Mouse (Mus musculus) liver, embryonic 16.5 days (tissue): Measurements from ENCODE around the gene Muc1. TPM values are rescaled to one million over a fixed set of nuclear protein-coding genes. Genes with fewer than 3 reads are reported as not detected.

Experiments
- ATAC-seq: fragments of 200-750 bp; cut with Nextera tagmentation; 2 replicates; pipeline ENCODE4 v1.8.0; 2017; ENCODE audit warnings: low read depth, mild to moderate bottlenecking, moderate number of reproducible peaks, moderate library complexity
- H3K27ac ChIP-seq: fragments of 300-500 bp; sonication (generic); 2 replicates; pipeline ENCODE4 v1.5.1; 2014; ENCODE audit warnings: mild to moderate bottlenecking, low read length
- H3K27me3 ChIP-seq: fragments of 300-500 bp; sonication (generic); 2 replicates; pipeline ENCODE4 v1.6.1; 2014; ENCODE audit warnings: low read depth, low read length, mixed read lengths; ENCODE audit not compliant: control insufficient read depth, insufficient read depth
- H3K36me3 ChIP-seq: fragments of 300-500 bp; sonication (generic); 2 replicates; pipeline ENCODE4 v1.6.1; 2014; ENCODE audit warnings: mild to moderate bottlenecking; ENCODE audit not compliant: control insufficient read depth, insufficient read depth
- H3K4me1 ChIP-seq: fragments of 300-500 bp; sonication (generic); 2 replicates; pipeline ENCODE4 v1.6.1; 2014; ENCODE audit warnings: low read depth, low read length, mixed read lengths; ENCODE audit not compliant: control insufficient read depth
- H3K4me2 ChIP-seq: fragments of 300-500 bp; sonication (generic); 2 replicates; pipeline ENCODE4 v1.6.1; 2014; ENCODE audit warnings: low read depth, low read length, mixed read lengths
- H3K4me3 ChIP-seq: fragments of 300-500 bp; sonication (generic); 2 replicates; pipeline ENCODE4 v1.5.1; 2014; ENCODE audit warnings: low read depth, mild to moderate bottlenecking, low read length
- H3K9ac ChIP-seq: fragments of 300-500 bp; sonication (generic); 2 replicates; pipeline ENCODE4 v1.6.1; 2014; ENCODE audit warnings: low read depth, low read length
- H3K9me3 ChIP-seq: fragments of 300-500 bp; sonication (generic); replicated peaks from 2 replicates; pipeline ENCODE4 v1.6.1; 2016; ENCODE audit warnings: low read length; ENCODE audit not compliant: control insufficient read depth
- WGBS: fragments of 180-500 bp; shearing (Covaris S2); extraction: QIAGEN DNeasy Blood & Tissue Kit; methylation state at CpG from one replicate; pipeline ENCODE4 v1.1.7; 2014; ENCODE audit not compliant: insufficient replicate concordance; 5-methylcytosine and 5-hydroxymethylcytosine counted together
- polyA plus RNA-seq: library from polyadenylated mRNA; unstranded; fragments of >200 nt; fragmentation: Nextera tagmentation; extraction: Ambion mirVana; gene quantifications from 2 replicates; pipeline ENCODE4 v1.2.1, GENCODE M21; 2015

Muc1 gene
- polyA plus RNA-seq, 1 experiment from 2014 or later: 1.0 TPM

DNA sequence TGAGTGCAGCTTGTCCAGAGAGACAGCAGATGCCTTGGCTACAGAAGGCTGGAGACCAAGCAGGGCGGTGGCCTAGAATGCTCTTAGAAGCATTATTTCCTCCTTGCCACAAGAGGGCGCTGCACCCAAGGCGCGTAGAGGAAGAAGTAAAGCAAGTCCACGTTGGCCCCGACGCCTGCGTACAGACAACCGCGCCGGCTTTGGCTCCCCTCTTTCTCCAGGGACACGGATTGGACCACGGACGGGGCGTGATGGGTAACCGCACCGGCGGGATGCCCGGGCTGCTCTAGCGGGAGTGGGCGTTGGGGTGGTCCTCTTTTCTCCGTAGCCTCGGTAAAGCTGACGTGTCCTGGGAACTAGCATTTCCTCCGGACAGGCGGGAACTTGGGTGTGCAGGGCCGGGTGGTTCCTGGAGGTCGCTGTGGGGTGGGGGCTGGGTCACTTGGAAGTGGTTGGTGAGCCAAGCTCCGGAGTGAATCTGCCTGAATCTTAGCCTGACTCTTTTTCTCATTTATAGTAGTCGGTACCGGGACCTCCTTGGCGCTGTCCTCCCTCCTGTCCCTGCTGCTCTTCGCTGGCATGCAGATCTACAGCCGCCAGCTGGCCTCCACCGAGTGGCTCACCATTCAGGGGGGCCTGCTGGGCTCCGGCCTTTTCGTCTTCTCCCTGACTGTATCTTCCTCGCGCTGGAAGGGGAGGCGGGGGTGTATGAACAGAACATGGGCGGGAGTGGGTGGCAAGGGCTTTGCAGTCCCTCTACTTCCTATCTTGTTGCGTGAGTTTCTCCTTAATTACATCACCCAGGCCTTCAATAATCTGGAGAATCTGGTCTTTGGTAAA lies 17.6 kb downstream of the Muc1 start, which contains the start of gene Trim46:
Gene Trim46 (minus strand): TSS at position 49 of the 840 bp plus-strand sequence.
- Histone ChIP-seq H3K4me1 (peaks cover 33% of the 10 kb centered on the region), H3K4me3 (peak within 1 kb of the TSS; percentile 68), H3K27ac (peak within 1 kb of the TSS; percentile 41; the same call in 1 of the 2 replicates), H3K36me3 (no peaks in the 10 kb centered on the region), H3K27me3 (peaks cover 20% of the 10 kb centered on the region), H3K9ac (peak within 1 kb of the TSS; percentile 68), H3K9me3 (no peaks in the 10 kb centered on the region), H3K4me2 (peak within 1 kb of the TSS; percentile 88)
- under 1% methylated on average over 42 of the region's 42 CpGs for WGBS
- peak; percentile 57 for ATAC-seq

DNA sequence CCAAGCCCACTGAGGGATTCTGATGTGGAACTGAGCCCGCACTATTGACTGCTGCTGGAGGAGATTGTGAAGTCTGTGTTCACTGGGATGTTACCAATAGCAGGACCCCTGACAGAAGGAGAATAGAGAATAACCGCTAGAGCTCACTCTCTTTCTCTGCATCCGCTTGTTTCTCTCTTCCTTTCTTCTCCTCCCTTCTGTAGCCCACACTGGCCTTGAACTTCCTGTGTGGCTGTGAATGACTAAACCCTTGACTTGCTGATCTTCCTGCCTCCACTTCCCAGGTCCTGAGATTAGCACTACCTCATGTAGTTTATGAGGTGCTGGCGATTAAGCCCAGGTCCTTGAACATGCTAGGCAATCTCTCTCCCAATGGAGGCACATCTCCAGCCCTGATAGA lies 18.6 kb downstream of the Muc1 start:
- no peaks in the 10 kb centered on the region for H3K9me3 ChIP-seq
- peaks cover 35% of the 10 kb centered on the region for H3K4me1 ChIP-seq
- 70% methylated on average over 4 of the region's 4 CpGs for WGBS
- H3K4me3 ChIP-seq: no peak overlapping the region; the same call in 1 of the 2 replicates
- H3K36me3 ChIP-seq: no peaks in the 10 kb centered on the region
- H3K9ac ChIP-seq: no peak overlapping the region
- H3K27me3 ChIP-seq: peaks cover 25% of the 10 kb centered on the region
- ATAC-seq: no peak
- peak overlapping the region; percentile 88 for H3K4me2 ChIP-seq
- H3K27ac ChIP-seq: no peak overlapping the region

DNA sequence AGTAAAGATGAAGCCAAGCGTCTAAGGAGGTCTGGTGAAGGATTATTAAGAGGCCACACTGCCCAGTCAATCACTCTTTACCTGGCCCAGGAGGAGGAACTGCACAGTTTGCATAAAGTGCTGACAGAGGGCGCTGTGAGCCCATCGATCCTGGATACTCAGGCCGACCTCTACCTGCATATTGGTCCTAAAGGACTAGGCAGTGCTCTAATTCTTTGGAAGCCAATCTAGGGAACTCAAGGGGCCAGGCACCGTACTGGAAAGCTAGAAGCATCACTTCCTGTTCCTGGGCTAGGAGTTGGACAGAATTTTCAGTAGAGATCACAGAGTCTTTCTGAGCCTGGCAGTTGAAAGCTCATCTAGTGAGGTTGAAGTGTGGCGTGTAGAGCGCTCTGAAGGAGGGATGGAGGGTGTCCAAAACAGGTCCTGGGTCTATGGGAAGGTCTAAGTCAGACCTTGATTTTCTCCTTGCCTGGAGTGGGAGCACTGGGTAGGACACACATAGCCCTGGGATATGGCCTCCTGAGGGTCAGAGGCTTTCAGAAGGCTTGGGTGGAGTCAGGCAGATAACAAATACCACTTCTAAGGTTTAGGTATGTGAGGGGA lies 21.7 kb downstream of the Muc1 start:
- H3K36me3 ChIP-seq: no peaks in the 10 kb centered on the region
- WGBS: 15% methylated on average over 7 of the region's 7 CpGs
- no peak overlapping the region for H3K4me2 ChIP-seq
- H3K9ac ChIP-seq: no peak overlapping the region
- no peak overlapping the region for H3K4me3 ChIP-seq
- H3K27me3 ChIP-seq: peaks cover 8% of the 10 kb centered on the region
- no peak overlapping the region for H3K27ac ChIP-seq
- no peaks in the 10 kb centered on the region for H3K9me3 ChIP-seq
- H3K4me1 ChIP-seq: peaks cover 23% of the 10 kb centered on the region
- ATAC-seq: no peak

DNA sequence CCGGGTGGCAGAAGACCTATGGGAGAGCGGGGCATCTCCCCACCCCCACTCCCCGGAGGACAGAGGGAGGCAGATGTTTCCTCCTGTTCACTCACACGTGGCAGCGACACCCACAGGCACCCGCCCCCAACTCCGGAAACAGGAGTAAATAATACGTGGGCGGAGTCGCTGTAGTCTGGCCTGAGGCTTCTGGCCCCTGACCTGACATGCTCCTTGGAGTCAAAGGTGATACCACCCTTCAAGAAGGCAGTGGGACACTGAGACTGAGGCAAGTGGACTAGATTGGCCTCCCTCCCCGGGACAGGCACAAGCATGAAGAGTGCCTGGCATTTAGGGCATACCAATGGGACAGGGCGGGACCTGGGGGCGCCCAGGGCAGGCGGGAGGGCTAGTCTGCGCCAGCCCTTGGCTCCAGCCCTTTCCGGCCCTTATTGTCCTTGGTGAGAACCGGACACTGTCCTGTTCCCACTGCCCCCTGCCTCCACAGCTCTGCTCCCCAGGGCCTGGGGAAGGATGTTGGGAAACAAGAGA lies 22.6 kb downstream of the Muc1 start:
- H3K27me3 ChIP-seq: peaks cover 6% of the 10 kb centered on the region
- no peaks in the 10 kb centered on the region for H3K9me3 ChIP-seq
- H3K4me3 ChIP-seq: no peak overlapping the region
- H3K36me3 ChIP-seq: no peaks in the 10 kb centered on the region
- H3K9ac ChIP-seq: no peak overlapping the region
- WGBS: 3% methylated on average over 17 of the region's 17 CpGs
- H3K27ac ChIP-seq: no peak overlapping the region
- peak overlapping the region; percentile 32; the same call in 1 of the 2 replicates for H3K4me2 ChIP-seq
- peaks cover 17% of the 10 kb centered on the region for H3K4me1 ChIP-seq
- peak; percentile 60 for ATAC-seq

DNA sequence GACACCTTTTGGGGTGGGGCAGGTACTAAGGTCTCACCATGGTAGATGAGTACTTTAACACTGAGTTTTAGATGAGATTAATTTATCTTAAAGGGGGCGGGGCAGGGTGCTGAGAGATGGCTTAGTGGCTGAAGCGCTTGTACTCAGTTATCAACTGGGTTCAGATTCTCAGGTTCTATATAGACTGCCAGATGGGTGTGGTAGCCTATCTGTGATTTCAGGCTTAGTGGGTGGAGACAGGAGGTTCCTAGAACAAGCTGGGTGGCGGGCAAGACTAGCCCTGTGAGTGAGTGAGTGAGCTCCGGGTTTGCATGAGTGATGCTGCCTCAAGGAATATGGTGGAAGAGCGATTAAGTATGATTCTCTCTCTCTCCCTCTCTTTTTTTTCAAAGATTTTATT lies 26.1 kb downstream of the Muc1 start:
- Histone ChIP-seq H3K27me3 (peaks cover 8% of the 10 kb centered on the region), H3K4me2 (no peak overlapping the region), H3K4me1 (peaks cover 12% of the 10 kb centered on the region), H3K9ac (no peak overlapping the region), H3K9me3 (no peaks in the 10 kb centered on the region), H3K36me3 (no peaks in the 10 kb centered on the region), H3K27ac (no peak overlapping the region), H3K4me3 (no peak overlapping the region)
- no peak for ATAC-seq
- WGBS: 46% methylated on average over 5 of the region's 5 CpGs

DNA sequence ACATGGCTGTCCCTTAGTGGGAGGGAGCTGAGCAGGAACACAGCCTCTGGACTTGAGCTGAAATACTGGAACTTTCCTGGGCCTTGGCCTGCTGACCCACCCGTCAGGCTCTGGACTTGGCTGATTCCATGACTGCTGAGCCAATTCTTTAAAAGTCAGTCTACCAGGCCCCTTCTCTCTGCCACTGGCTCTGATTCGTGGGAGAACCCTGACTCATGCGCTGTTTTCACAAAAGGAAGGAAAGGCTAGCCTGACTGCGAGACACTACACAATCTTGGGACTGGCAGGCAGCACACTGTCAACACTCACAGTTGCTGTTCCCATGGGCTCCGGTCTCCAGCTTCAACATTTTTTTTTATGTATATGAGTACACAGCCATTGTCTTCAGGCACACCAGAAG lies 27.3 kb downstream of the Muc1 start:
- no peaks in the 10 kb centered on the region for H3K36me3 ChIP-seq
- no peak for ATAC-seq
- 50% methylated on average over 5 of the region's 5 CpGs for WGBS

DNA sequence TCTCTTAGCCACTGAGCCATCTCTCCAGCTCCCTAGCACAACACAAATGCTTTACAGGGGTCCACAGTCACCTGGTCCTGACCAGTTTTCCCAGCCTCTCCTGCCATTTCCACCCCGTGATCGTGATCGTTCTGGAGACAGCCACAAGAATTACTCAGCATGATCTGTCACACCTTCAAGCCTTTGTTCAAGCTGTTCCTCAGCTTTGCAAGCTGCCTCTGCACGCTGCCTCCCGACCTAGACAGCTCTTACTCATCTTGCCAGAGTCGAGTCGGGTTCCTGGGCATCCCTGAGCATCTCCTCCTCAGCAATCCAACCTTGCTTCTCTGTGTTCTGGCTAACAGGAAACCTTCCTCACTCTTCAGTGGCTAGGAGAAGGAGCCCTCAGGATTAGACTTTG lies 30.2 kb downstream of the Muc1 start, which contains the start of gene Dpm3:
Gene Dpm3 (plus strand): TSS at position 283 of the 400 bp plus-strand sequence.
- no peak for ATAC-seq

More for the DNA sequence above, 27.3 kb downstream of the Muc1 start:
- Histone ChIP-seq H3K27ac (no peak overlapping the region), H3K4me3 (no peak overlapping the region), H3K27me3 (peaks cover 8% of the 10 kb centered on the region), H3K9ac (no peak overlapping the region), H3K4me1 (peaks cover 5% of the 10 kb centered on the region), H3K4me2 (no peak overlapping the region), H3K9me3 (no peaks in the 10 kb centered on the region)

DNA sequence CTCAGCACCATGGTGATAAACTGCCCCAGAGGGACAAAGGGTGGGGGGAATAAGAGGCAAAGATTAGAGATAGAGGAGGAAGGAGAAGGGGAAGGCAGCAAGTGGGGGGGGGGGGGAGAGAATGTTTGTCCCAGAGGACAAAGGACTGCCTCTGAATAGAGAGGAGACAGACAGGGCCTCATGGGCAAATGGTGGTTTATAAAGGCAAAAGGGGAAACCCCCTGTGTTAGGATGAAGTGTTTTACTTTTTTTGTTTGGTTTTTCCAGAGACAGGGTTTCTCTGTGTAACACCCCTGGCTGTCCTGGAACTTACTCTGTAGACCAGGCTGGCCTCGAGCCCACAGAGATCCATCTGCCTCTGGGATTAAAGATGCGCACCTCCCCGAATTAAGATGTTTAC lies 31.4 kb downstream of the Muc1 start:
- WGBS: 55% methylated on average over 3 of the region's 3 CpGs
- Histone ChIP-seq H3K36me3 (no peaks in the 10 kb centered on the region), H3K9me3 (no peaks in the 10 kb centered on the region), H3K4me3 (no peak overlapping the region), H3K27ac (no peak overlapping the region), H3K4me1 (no peaks in the 10 kb centered on the region), H3K9ac (no peak overlapping the region), H3K27me3 (0 out of 2 replicates have a peak, but pooled peaks cover 2% of the 10 kb centered on the region), H3K4me2 (no peak overlapping the region)
- ATAC-seq: no peak

More for the DNA sequence above, 30.2 kb downstream of the Muc1 start, which contains the start of gene Dpm3:
- Histone ChIP-seq H3K27ac (no peak within 1 kb of the TSS), H3K9ac (no peak within 1 kb of the TSS), H3K9me3 (no peaks in the 10 kb centered on the region), H3K36me3 (no peaks in the 10 kb centered on the region), H3K27me3 (0 out of 2 replicates have a peak, but pooled peaks cover 2% of the 10 kb centered on the region), H3K4me2 (no peak within 1 kb of the TSS), H3K4me3 (no peak within 1 kb of the TSS), H3K4me1 (no peaks in the 10 kb centered on the region; the same call in 1 of the 2 replicates)
- 45% methylated on average over 7 of the region's 7 CpGs for WGBS
